Mouse (Mus musculus) E14TG2a.4 (cell line): ENCODE measurements around the gene Sema3c.

Experiments used
- H3K27me3 ChIP-seq: 2 replicates; pipeline ENCODE4 v1.6.1; 2014; ENCODE audit warnings: low read length, control low read depth; ENCODE audit not compliant: insufficient read depth
- H3K36me3 ChIP-seq: 2 replicates; pipeline ENCODE4 v1.6.1; 2014; ENCODE audit warnings: low read length, control low read depth; ENCODE audit not compliant: insufficient read depth
- H3K4me1 ChIP-seq: replicated peaks from 2 replicates; pipeline ENCODE4 v1.6.1; 2014; ENCODE audit warnings: low read depth, low read length, control low read depth
- H3K4me3 ChIP-seq: replicated peaks from 2 replicates; pipeline ENCODE4 v1.5.1; 2014; ENCODE audit warnings: mild to moderate bottlenecking, low read length
- H3K9me3 ChIP-seq: 2 replicates; pipeline ENCODE4 v1.6.1; 2014; ENCODE audit warnings: low read length, control low read depth
- CTCF ChIP-seq: conservative IDR thresholded peaks from 2 replicates; pipeline ENCODE4 v1.5.1; 2014; ENCODE audit warnings: low read length
- NANOG ChIP-seq: IDR thresholded peaks from 2 replicates; pipeline ENCODE4 v1.6.1; 2014; ENCODE audit warnings: borderline replicate concordance, low read length, mixed read lengths
- POU5F1 ChIP-seq: IDR thresholded peaks from 2 replicates; pipeline ENCODE4 v1.6.1; 2014; ENCODE audit warnings: low read length, borderline replicate concordance

Gene Sema3c

GRCm38 (mm10) chr5:17724031-17724430, 149.9 kb downstream of the Sema3c start:
- Histone ChIP-seq H3K27me3 (no peaks in the 10 kb centered on the region), H3K36me3 (no peaks in the 10 kb centered on the region), H3K4me3 (no peak overlapping the region), H3K4me1 (no peaks in the 10 kb centered on the region), H3K9me3 (no peaks in the 10 kb centered on the region)
- TF ChIP-seq POU5F1 (no peak), CTCF (no peak), NANOG (no peak)

DNA sequence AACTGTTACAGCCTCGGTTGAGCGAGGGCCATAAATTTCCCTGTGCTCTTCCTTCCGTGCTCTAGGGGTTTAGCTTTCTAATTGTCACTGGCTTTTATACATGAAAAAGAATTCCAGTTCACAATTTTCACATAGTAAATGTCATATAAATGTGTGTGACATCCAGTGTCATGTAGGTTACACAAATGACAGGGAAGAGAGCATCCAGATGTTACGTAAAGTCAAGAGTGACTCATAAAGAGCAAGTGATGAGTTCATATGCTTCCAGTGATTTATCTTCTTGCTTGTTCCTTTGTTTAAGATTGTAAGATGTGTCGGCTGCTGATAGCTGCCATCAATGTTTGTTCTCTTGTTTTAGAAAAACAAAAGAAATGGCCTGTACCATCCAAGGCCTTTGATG, 154.0 kb downstream of the Sema3c start:
- H3K36me3 ChIP-seq, result no peaks in the 10 kb centered on the region
- H3K9me3 ChIP-seq, result no peaks in the 10 kb centered on the region
- TF ChIP-seq NANOG (no peak), CTCF (no peak), POU5F1 (no peak)
- H3K4me3 ChIP-seq, result no peak overlapping the region
- H3K27me3 ChIP-seq, result no peaks in the 10 kb centered on the region
- H3K4me1 ChIP-seq, result no peaks in the 10 kb centered on the region

- H3K36me3 ChIP-seq, result no peaks in the 10 kb centered on the region
- H3K27me3 ChIP-seq, result no peaks in the 10 kb centered on the region
- no peak overlapping the region for H3K4me3 ChIP-seq
- H3K4me1 ChIP-seq, result no peaks in the 10 kb centered on the region
- H3K9me3 ChIP-seq, result no peaks in the 10 kb centered on the region
- TF ChIP-seq CTCF, result no peak
- TF ChIP-seq NANOG, result no peak
- TF ChIP-seq POU5F1, result no peak
Observed at GRCm38 (mm10) chr5:17739805-17740204, 165.7 kb downstream of the Sema3c start.

GRCm38 (mm10) chr5:17746520-17746919, 172.4 kb downstream of the Sema3c start:
- Histone ChIP-seq H3K27me3 (no peaks in the 10 kb centered on the region), H3K4me1 (no peaks in the 10 kb centered on the region), H3K9me3 (no peaks in the 10 kb centered on the region), H3K4me3 (no peak overlapping the region), H3K36me3 (no peaks in the 10 kb centered on the region)
- TF ChIP-seq NANOG (no peak), POU5F1 (no peak), CTCF (no peak)

DNA sequence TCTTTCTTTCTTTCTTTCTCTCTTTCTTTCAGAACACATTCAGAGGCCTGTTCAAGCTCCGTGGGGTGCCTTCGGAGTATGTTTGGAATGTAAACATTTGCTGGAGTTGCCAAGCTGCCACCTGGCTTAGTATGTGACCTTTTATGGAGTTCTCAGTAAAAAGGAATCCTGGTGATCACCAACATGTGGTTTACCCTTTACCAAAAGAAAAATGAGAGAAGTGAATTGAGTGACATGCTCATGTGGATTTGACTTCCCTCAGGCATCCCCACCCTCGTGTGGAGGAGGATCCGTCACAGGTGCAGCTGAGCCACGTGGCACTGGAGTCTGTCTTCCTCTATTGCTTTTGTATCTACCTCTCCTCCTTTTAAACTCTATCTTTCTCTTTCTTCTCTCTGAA, 173.1 kb downstream of the Sema3c start:
- Histone ChIP-seq H3K27me3 (no peaks in the 10 kb centered on the region), H3K4me1 (no peaks in the 10 kb centered on the region), H3K9me3 (no peaks in the 10 kb centered on the region), H3K36me3 (no peaks in the 10 kb centered on the region), H3K4me3 (no peak overlapping the region)
- TF ChIP-seq NANOG (no peak), POU5F1 (no peak), CTCF (no peak)

DNA sequence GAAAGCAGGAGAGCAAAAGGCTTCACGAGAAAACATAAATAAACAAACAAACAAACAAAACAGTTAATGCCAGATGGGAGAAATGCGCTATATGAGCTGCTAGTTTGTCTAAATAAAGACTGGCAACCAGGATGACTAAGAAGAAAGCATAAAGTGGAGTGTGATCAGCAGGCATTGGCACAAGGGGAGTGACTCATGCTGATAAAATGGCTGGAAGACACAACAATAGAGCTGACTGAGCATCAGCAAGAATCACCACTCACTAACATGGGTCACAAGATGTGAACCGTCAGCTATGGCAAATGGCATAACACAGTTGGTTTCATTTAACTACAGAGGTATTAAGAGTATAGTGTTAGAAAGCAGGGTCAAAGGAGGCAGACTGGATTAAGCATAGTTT, 174.2 kb downstream of the Sema3c start:
- TF ChIP-seq CTCF (no peak), NANOG (no peak), POU5F1 (no peak)
- no peaks in the 10 kb centered on the region for H3K36me3 ChIP-seq
- H3K4me3 ChIP-seq, result no peak overlapping the region
- H3K27me3 ChIP-seq, result no peaks in the 10 kb centered on the region
- no peaks in the 10 kb centered on the region for H3K4me1 ChIP-seq
- H3K9me3 ChIP-seq, result no peaks in the 10 kb centered on the region

DNA sequence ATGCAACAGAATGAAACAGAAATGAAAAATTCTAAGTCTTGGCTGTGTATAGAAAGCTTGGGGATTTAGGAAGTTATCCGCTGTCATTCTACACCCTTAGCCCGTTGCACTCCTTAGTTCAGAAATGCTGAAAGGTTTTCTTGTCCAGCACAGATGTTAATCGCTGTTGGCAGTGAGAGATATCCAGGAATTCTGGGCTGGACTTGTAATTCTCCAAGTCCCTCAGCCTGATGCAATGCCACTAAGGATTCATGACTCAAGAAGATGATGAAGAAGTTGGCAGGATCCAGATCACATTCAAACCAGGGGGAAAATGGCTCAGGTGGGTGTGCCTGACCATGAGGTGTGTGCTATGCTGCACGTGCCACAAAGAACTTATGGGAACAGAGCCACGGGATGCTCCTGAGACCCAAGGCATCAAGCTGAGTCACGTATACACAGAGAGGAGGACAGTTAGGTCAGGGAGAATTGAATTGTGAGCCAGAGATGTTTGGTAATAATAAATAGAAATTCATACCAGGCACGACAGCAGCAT, 179.5 kb downstream of the Sema3c start:
- H3K4me3 ChIP-seq, result no peak overlapping the region
- H3K9me3 ChIP-seq, result no peaks in the 10 kb centered on the region
- H3K4me1 ChIP-seq, result no peaks in the 10 kb centered on the region
- H3K36me3 ChIP-seq, result no peaks in the 10 kb centered on the region
- TF ChIP-seq NANOG (no peak), POU5F1 (no peak), CTCF (no peak)
- no peaks in the 10 kb centered on the region for H3K27me3 ChIP-seq

DNA sequence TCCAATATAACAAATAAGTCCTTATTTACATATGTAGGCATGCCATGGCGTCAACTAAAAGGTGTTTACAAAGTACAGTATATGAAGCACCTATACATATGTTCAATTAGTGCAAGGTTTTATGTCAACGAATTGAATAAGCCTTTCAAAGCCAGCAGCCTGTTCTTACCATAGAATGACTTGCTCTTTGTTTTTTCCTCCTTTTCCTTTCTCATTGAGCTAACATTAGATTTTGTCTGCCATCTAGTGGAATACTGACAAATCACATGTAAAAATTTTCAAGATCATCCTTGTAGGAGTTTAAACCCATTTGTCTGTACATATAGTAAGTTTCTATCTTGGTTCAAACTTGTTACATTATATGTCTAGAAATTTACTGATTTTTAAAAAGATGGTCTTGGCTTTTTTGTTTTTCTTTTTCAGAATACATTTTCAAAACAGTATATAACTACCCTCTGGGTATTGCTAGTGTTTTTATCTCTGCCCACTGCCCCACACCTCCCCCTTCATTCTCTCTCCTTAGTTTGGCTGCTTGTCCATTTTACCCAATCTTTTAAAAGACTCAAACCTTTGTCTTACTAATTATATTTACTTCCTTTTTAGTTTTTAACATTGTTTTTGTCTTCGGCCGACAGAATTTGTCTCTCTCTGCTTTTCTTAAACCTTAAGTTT, 192.1 kb downstream of the Sema3c start:
- TF ChIP-seq CTCF, result peak; percentile 32; the same call in 1 of the 2 replicates
- no peak for TF ChIP-seq NANOG
- no peak for TF ChIP-seq POU5F1
- Histone ChIP-seq H3K9me3 (no peaks in the 10 kb centered on the region), H3K27me3 (no peaks in the 10 kb centered on the region), H3K4me3 (no peak overlapping the region), H3K36me3 (no peaks in the 10 kb centered on the region), H3K4me1 (no peaks in the 10 kb centered on the region)

DNA sequence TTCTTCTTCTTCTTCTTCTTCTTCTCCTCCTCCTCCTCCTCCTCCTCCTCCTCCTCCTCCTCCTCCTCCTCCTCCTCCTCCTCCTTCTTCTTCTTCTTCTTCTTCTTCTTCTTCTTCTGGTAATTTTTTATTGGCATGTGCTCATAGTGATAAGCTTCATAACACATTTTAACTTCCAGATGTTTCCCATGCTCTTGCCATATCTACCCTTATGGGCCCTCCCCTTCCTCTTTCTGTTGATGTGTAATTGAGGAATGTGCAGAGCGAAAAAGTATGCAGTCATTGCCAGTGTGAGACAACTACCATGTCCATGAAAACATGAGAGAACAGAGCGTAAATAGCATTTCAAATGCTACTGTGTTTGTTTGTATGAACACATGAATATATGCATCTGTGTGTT, 196.2 kb downstream of the Sema3c start:
- Histone ChIP-seq H3K4me3 (no peak overlapping the region), H3K4me1 (no peaks in the 10 kb centered on the region), H3K36me3 (no peaks in the 10 kb centered on the region), H3K27me3 (no peaks in the 10 kb centered on the region), H3K9me3 (no peaks in the 10 kb centered on the region)
- TF ChIP-seq POU5F1 (no peak), CTCF (no peak), NANOG (no peak)
